Mouse (Mus musculus) midbrain, embryonic 12.5 days (tissue): ENCODE data around the gene Tnfsf12. TPM values are rescaled to one million over a fixed set of nuclear protein-coding genes. Genes with fewer than 3 reads are reported as not detected.

Experiments used
- ATAC-seq: fragments of 200-750 bp; cut with Nextera tagmentation; 2 replicates; pipeline ENCODE4 v1.8.0; 2017; ENCODE audit warnings: low read depth, moderate TSS enrichment, moderate library complexity; ENCODE audit not compliant: low FRiP score
- H3K27ac ChIP-seq: fragments of 300-500 bp; sonication (generic); replicated peaks from 2 replicates; pipeline ENCODE4 v1.5.1; 2016; ENCODE audit warnings: mild to moderate bottlenecking
- H3K27me3 ChIP-seq: fragments of 300-500 bp; sonication (generic); 2 replicates; pipeline ENCODE4 v1.6.1; 2016; ENCODE audit warnings: mild to moderate bottlenecking
- H3K36me3 ChIP-seq: fragments of 300-500 bp; sonication (generic); 2 replicates; pipeline ENCODE4 v1.6.1; 2016
- H3K4me1 ChIP-seq: fragments of 300-500 bp; sonication (generic); 2 replicates; pipeline ENCODE4 v1.6.1; 2016
- H3K4me2 ChIP-seq: fragments of 300-500 bp; sonication (generic); replicated peaks from 2 replicates; pipeline ENCODE4 v1.6.1; 2016; ENCODE audit warnings: mild to moderate bottlenecking, moderate library complexity
- H3K4me3 ChIP-seq: fragments of 300-500 bp; sonication (generic); 2 replicates; pipeline ENCODE4 v1.5.1; 2016; ENCODE audit warnings: mild to moderate bottlenecking
- H3K9ac ChIP-seq: fragments of 300-500 bp; sonication (generic); replicated peaks from 2 replicates; pipeline ENCODE4 v1.6.1; 2016; ENCODE audit warnings: mild to moderate bottlenecking, moderate library complexity
- H3K9me3 ChIP-seq: fragments of 300-500 bp; sonication (generic); 2 replicates; pipeline ENCODE4 v1.6.1; 2016; ENCODE audit warnings: mild to moderate bottlenecking
- WGBS: fragments of 180-500 bp; shearing (Covaris S2); methylation state at CpG from one replicate; pipeline ENCODE4 v1.1.7; 2016; 5-methylcytosine and 5-hydroxymethylcytosine counted together
- microRNA counts: library from miRNA; unstranded; fragments of <30 nt; microRNA quantifications from one replicate; lab custom pipeline; 2017
- microRNA-seq: library from miRNA; unstranded; fragments of <30 nt; microRNA quantifications from one replicate; pipeline ENCODE4, GENCODE M21; 2017
- polyA plus RNA-seq: library from polyadenylated mRNA; unstranded; fragments of >200 nt; fragmentation: Nextera tagmentation; extraction: Ambion mirVana; gene quantifications from 2 replicates; pipeline ENCODE4 v1.2.1, GENCODE M21; 2016

Tnfsf12 gene
- polyA plus RNA-seq, 1 experiment from 2014 or later, result 2.9 TPM

DNA sequence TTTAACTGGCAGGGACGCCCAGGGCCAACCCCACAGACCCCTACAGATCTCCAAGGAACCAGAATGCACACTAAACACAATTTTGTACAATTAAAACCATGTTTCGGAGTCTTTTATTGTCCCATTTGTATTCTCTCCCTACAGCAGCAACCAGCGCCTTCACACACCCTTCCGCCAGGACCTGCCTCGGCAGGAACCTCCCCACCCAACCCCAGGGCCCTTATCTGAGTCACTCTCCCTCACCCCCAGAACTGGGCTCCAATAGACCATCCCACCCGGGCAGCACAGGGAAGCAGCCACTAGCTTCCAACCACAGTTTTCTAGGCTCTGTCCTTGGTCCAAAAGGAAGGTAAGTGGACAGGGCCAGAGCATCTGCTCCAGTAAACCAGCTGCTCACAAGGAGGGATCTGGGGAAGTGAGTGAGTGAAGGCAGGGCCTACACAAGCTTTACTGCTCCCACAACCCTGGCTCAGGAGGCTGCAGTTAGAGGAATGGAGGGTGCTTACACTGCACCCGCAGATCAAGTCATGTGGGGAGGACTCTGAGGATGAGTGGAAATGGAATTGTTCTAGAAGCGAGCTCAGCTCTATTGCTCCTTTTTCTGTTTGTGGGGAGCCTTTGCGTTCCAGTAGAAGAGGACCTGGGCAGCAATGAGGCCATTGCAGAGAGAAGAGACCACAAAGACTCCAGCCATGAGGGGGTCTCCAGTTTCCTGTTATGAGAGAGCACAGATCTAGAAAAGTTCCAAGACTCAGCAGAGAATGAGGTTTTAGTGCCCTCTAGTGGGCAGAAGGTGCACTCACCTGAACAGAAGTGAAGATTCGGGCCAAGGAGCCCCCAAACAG, 38.8 kb downstream of the Tnfsf12 start:
- peaks cover 62% of the 10 kb centered on the region for H3K36me3 ChIP-seq
- WGBS, result 83% methylated on average over 10 of the region's 10 CpGs
- peaks cover 16% of the 10 kb centered on the region for H3K4me1 ChIP-seq
- ATAC-seq, result no peak
- H3K27me3 ChIP-seq, result no peaks in the 10 kb centered on the region
- H3K27ac ChIP-seq, result no peak overlapping the region
- no peak overlapping the region for H3K4me2 ChIP-seq
- H3K4me3 ChIP-seq, result 0 out of 2 replicates have a peak overlapping the region, but pooled peaks have one; percentile 0
- no peak overlapping the region for H3K9ac ChIP-seq
- H3K9me3 ChIP-seq, result no peaks in the 10 kb centered on the region

DNA sequence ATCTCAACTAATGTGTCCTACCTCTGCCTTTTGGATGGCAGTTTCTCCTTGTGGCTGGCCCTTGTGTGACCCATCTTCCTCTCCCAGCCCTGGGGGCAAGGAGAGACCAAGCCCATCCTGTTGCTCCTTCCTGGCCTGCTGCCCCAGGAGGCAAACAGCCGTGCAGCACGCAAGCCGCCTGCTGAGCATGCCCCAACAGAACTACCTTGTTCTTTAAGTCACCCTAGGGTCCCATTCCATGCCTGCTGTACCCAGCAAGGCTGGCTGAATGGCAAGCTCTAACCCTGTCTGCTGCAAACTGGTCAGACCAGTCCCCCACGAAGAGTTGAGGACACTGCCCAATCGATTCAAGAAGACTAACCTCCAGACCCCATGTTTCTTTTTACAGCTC, 39.6 kb downstream of the Tnfsf12 start:
- no peak overlapping the region for H3K4me2 ChIP-seq
- peaks cover 10% of the 10 kb centered on the region for H3K4me1 ChIP-seq
- ATAC-seq, result no peak
- H3K27ac ChIP-seq, result no peak overlapping the region
- H3K36me3 ChIP-seq, result peaks cover 70% of the 10 kb centered on the region
- no peak overlapping the region for H3K4me3 ChIP-seq
- H3K9me3 ChIP-seq, result no peaks in the 10 kb centered on the region
- H3K27me3 ChIP-seq, result no peaks in the 10 kb centered on the region
- WGBS, result 83% methylated on average over 5 of the region's 5 CpGs
- H3K9ac ChIP-seq, result no peak overlapping the region

DNA sequence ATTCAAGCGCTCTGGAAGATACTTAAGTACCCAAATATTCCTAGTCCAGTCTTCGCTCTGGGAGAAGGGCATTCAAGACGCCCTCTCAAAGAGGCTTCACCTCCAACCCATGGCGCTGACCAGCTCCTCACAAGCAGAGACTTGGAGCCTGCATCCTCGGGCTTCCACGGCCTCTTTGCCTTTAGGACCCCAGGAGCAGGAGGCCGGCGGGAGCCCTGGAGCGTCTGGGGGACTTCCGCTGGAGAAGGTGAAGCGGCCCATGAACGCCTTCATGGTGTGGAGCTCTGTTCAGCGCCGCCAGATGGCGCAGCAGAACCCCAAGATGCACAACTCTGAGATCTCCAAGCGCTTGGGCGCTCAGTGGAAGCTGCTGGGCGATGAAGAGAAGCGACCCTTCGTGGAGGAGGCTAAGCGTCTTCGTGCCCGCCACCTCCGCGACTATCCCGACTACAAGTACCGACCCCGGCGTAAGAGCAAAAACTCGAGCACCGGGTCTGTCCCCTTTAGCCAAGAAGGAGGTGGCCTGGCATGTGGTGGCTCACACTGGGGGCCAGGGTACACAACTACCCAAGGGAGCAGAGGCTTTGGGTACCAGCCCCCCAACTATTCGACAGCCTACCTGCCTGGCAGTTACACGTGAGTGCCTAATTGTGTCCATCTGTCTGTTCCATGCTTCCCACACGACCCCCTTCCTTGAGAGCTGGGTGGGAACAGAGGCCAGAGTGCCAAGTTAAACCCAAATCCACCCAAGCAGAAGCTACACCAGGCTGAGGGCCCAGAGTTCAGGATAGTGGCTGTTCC, 40.2 kb downstream of the Tnfsf12 start, which contains the start of gene Sox15:
Gene Sox15, plus strand, starts transcription at position 51 of the 801 bp plus-strand sequence.
- H3K9ac ChIP-seq, result no peak within 1 kb of the TSS
- H3K4me3 ChIP-seq, result no peak within 1 kb of the TSS
- no peak within 1 kb of the TSS for H3K4me2 ChIP-seq
- 25% methylated on average over 34 of the region's 34 CpGs for WGBS
- ATAC-seq, result peak; percentile 59; the same call in 1 of the 2 replicates
- no peaks in the 10 kb centered on the region for H3K9me3 ChIP-seq
- H3K27ac ChIP-seq, result peak within 1 kb of the TSS; percentile 39; the same call in 1 of the 2 replicates
- no peaks in the 10 kb centered on the region for H3K27me3 ChIP-seq
- H3K4me1 ChIP-seq, result peaks cover 9% of the 10 kb centered on the region
- peaks cover 75% of the 10 kb centered on the region for H3K36me3 ChIP-seq

DNA sequence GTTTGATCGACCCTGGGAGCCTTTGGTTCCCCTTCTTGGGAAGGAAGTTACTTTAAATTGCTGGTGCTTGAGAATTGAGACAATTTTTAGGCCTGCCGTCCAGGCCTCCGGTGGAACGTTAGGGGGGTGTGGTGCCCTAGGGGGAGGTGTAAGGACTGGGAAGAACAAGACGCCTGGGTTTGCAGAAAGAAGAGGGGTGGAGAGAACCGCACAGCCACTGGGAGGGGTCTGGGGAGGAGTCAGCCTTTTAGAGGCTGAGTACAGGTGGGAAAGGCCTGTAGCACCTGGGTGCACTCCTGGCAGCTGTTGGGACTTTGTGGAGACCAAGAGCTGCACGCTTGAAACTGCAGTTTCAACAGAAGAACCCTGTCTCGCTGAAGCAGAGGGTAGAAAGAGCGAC, 40.9 kb downstream of the Tnfsf12 start:
- Histone ChIP-seq H3K4me2 (no peak overlapping the region), H3K36me3 (peaks cover 77% of the 10 kb centered on the region), H3K27ac (0 out of 2 replicates have a peak overlapping the region, but pooled peaks have one; percentile 8), H3K4me1 (peaks cover 9% of the 10 kb centered on the region), H3K9ac (no peak overlapping the region), H3K4me3 (no peak overlapping the region), H3K27me3 (no peaks in the 10 kb centered on the region), H3K9me3 (no peaks in the 10 kb centered on the region)
- ATAC-seq, result no peak
- 51% methylated on average over 9 of the region's 9 CpGs for WGBS

DNA sequence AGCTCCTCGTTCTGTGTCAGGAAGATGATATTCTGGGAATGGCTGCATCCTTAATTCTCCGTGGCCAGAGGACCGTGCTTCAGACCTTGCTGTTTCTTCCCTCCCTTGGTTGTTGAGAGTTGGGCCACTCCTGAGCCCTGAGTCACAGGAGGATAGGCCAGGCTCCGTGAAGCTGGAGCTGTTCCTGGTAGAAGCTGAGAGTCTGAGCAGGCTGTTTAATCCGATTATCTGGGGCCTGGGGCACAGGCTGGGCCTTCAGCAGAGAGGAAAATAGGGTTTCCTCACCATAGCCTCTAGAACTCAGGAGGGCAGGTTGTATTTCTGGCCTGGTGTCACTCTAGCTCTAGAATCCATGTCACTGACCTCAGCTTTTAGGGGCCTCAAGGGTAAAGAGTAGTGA, 42.2 kb downstream of the Tnfsf12 start:
- Histone ChIP-seq H3K4me2 (no peak overlapping the region), H3K36me3 (peaks cover 80% of the 10 kb centered on the region), H3K27ac (peak overlapping the region; percentile 21), H3K9me3 (no peaks in the 10 kb centered on the region), H3K4me1 (peaks cover 9% of the 10 kb centered on the region), H3K4me3 (no peak overlapping the region), H3K9ac (no peak overlapping the region), H3K27me3 (no peaks in the 10 kb centered on the region)
- 53% methylated on average over 5 of the region's 5 CpGs for WGBS
- ATAC-seq, result no peak

DNA sequence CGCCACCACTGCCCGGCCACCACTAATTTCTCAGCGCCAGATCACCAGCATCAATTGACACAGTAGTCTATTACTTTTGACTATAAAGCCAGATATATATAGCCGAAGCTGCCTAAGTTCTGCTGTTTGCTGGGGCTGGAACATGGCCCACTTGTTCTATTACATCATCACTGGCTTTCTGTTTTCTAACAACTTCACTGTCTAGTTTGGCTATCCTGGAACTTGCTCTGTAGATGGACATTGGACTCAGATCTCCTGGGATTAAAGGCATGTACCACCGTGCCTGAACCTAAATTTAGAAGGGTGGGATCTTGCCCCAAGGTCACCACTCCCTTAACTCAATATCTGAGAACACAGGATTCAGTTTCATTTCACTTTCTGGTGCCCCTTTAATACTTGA, 49.8 kb downstream of the Tnfsf12 start:
- ATAC-seq, result no peak
- Histone ChIP-seq H3K4me2 (no peak overlapping the region), H3K27ac (no peak overlapping the region), H3K4me3 (no peak overlapping the region), H3K9ac (no peak overlapping the region), H3K36me3 (peaks cover 97% of the 10 kb centered on the region), H3K27me3 (no peaks in the 10 kb centered on the region), H3K9me3 (no peaks in the 10 kb centered on the region), H3K4me1 (no peaks in the 10 kb centered on the region)
- 99% methylated on average over 5 of the region's 5 CpGs for WGBS

MicroRNAs within 50 kb of the gene (microRNA counts, 519-probe panel; counts per million panel counts)
- not detected for microRNA mmu-miR-1934 (lab: Ali Mortazavi, UCI)

Small RNA genes within 50 kb of the gene (microRNA-seq; reads per million reads assigned to microRNA genes)
- gene Mir1934, result 3.9 reads per million, percentile 15 among the genes with 10 or more reads in this experiment

Other genes starting within 250 kb of the Tnfsf12 start
- gene Dnah2, start 146.7 kb downstream of the Tnfsf12 start, polyA plus RNA-seq, result 1.9 and 2.3 TPM in 2 replicates
- gene Efnb3, start 135.6 kb downstream of the Tnfsf12 start, polyA plus RNA-seq, result 78.3 and 84.6 TPM in 2 replicates
- gene Wrap53, start 115.6 kb downstream of the Tnfsf12 start, polyA plus RNA-seq, result 29.6 and 33.2 TPM in 2 replicates
- 109 and 117 TPM in 2 replicates for gene Trp53, start 115.5 kb downstream of the Tnfsf12 start, polyA plus RNA-seq
- 11.4 and 15.2 TPM in 2 replicates for gene Atp1b2, start 89.9 kb downstream of the Tnfsf12 start, polyA plus RNA-seq
- not detected in 2 replicates for gene Shbg, start 77.9 kb downstream of the Tnfsf12 start, polyA plus RNA-seq
- 22.3 and 23.5 TPM in 2 replicates for gene Sat2, start 73.8 kb downstream of the Tnfsf12 start, polyA plus RNA-seq
- gene Fxr2, start 62.9 kb downstream of the Tnfsf12 start, polyA plus RNA-seq, result 59.2 and 67.1 TPM in 2 replicates
- not detected in 2 replicates for gene Sox15, start 40.5 kb downstream of the Tnfsf12 start, polyA plus RNA-seq
- gene Mpdu1, start 33.2 kb downstream of the Tnfsf12 start, polyA plus RNA-seq, result 79.4 and 79.9 TPM in 2 replicates
- 7.1 and 7.2 TPM in 2 replicates for gene Cd68, start 29.7 kb downstream of the Tnfsf12 start, polyA plus RNA-seq
- 608 and 698 TPM in 2 replicates for gene Eif4a1, start 23.4 kb downstream of the Tnfsf12 start, polyA plus RNA-seq
- 108 and 113 TPM in 2 replicates for gene Senp3, start 13.8 kb downstream of the Tnfsf12 start, polyA plus RNA-seq
- 0.41 and 0.77 TPM in 2 replicates for gene Tnfsf13, start 10.1 kb downstream of the Tnfsf12 start, polyA plus RNA-seq
- 0.65 and 1.3 TPM in 2 replicates for gene Tnfsfm13, start 249 bp upstream of the Tnfsf12 start, polyA plus RNA-seq
- 32.0 and 37.1 TPM in 2 replicates for gene Polr2a, start 62.8 kb upstream of the Tnfsf12 start, polyA plus RNA-seq
- 0.18 and 0.27 TPM in 2 replicates for gene Slc35g3, start 66.1 kb upstream of the Tnfsf12 start, polyA plus RNA-seq
- 2.0 TPM in 2 replicates for gene Zbtb4, start 70.1 kb upstream of the Tnfsf12 start, polyA plus RNA-seq
- 1.3 and 1.7 TPM in 2 replicates for gene Chrnb1, start 100.1 kb upstream of the Tnfsf12 start, polyA plus RNA-seq
- 2.7 and 2.9 TPM in 2 replicates for gene Fgf11, start 106.0 kb upstream of the Tnfsf12 start, polyA plus RNA-seq
- gene Tmem102, start 109.8 kb upstream of the Tnfsf12 start, polyA plus RNA-seq, result 0.42 and 1.2 TPM in 2 replicates
- gene Gm39566, start 119.4 kb upstream of the Tnfsf12 start, polyA plus RNA-seq, result not detected in 2 replicates
- gene Spem2, start 122.6 kb upstream of the Tnfsf12 start, polyA plus RNA-seq, result not detected in 2 replicates
- gene Spem1, start 126.3 kb upstream of the Tnfsf12 start, polyA plus RNA-seq, result 0.46 TPM in 1 of 2 replicates, not detected in the other
- 14.2 and 14.6 TPM in 2 replicates for gene Nlgn2, start 141.9 kb upstream of the Tnfsf12 start, polyA plus RNA-seq
- gene Tmem256, start 142.7 kb upstream of the Tnfsf12 start, polyA plus RNA-seq, result 284 and 302 TPM in 2 replicates
- 62.9 and 70.1 TPM in 2 replicates for gene Plscr3, start 150.5 kb upstream of the Tnfsf12 start, polyA plus RNA-seq
- gene Tnk1, start 162.9 kb upstream of the Tnfsf12 start, polyA plus RNA-seq, result 0.19 and 0.21 TPM in 2 replicates
- gene Tmem95, start 182.2 kb upstream of the Tnfsf12 start, polyA plus RNA-seq, result not detected in 2 replicates
- 2.7 and 3.3 TPM in 2 replicates for gene Kctd11, start 185.6 kb upstream of the Tnfsf12 start, polyA plus RNA-seq
- gene Acap1, start 199.7 kb upstream of the Tnfsf12 start, polyA plus RNA-seq, result 0.50 and 0.73 TPM in 2 replicates
- gene 2810408A11Rik, start 205.1 kb upstream of the Tnfsf12 start, polyA plus RNA-seq, result 21.8 and 23.2 TPM in 2 replicates
- 17.4 and 19.3 TPM in 2 replicates for gene Neurl4, start 205.2 kb upstream of the Tnfsf12 start, polyA plus RNA-seq
- 93.1 and 97.6 TPM in 2 replicates for gene Gps2, start 218.0 kb upstream of the Tnfsf12 start, polyA plus RNA-seq
- 1,395 and 1,465 TPM in 2 replicates for gene Eif5a, start 226.1 kb upstream of the Tnfsf12 start, polyA plus RNA-seq
- gene Ybx2, start 239.9 kb upstream of the Tnfsf12 start, polyA plus RNA-seq, result 5.0 and 5.6 TPM in 2 replicates